Mouse (Mus musculus): ENCODE measurements around the gene Pdcd6.

DNA sequence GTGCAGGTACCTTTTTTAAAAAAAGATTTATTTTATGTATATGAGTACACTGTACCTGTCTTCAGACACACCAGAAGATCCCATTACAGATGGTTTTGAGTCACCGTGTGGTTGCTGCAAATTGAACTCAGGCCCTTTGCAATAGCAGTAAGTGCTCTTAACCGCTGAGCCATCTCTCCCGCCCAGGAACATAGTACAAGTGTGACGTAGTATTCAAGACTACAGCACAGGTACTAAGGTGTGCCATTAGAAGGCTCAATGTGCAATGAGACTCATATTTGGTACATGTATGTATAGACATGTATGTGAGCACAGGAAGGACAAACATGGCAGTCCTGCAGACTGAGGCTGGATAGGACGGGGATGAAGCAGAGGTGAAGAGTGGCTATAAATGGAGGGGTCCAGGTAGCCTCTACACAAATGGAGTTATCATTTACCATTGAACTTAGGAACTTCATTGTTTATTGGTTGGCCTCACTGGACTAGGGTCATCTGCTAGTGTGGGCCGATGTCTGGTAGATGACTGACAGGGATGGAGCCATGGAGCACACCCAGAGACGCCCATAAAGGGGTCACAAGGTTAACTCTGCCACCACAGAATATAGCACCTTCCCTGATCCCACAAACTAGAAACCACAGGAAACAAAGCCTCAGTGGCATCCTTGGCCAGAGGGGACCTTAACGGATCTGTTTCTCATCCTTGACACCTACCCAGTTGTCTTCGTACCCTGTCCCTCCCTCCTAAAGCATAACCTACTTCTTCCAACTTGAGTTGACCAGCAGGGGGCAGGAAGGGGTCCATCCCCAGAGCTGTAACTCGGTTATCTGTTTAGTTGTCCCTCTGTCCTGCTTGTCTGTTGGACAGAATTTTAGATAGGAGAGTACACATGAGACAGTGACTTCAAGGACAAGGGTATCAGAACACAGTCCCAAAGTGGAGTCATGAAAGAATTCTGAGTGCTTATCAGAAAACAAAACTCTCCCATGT is 15.0 kb downstream of the Pdcd6 start:
- TF ChIP-seq CTCF (conservative IDR thresholded peaks at IDR 0.05; ENCODE audit: low read length) (peak; percentile 42), POU5F1 (IDR thresholded peaks at IDR 0.05; ENCODE audit: borderline replicate concordance, low read length) (no peak), NANOG (IDR thresholded peaks at IDR 0.05; ENCODE audit: borderline replicate concordance, low read length) (no peak)

All from E14TG2a.4 (cell line).